In genomic region chr9:62166621-62167020, GRCm38 (mm10) we compare ENCODE assay signal across 21 mouse cellular contexts. TPM values are rescaled to one million over a fixed set of nuclear protein-coding genes. Genes with fewer than 3 reads are reported as not detected.
DNase-seq lines count a peak whose midpoint lies in the region; ATAC-seq lines count a peak whose summit lies in the region.
"Had no signal": no experiment of that assay in that cellular context is flagged by ENCODE, and none has a peak within 500 bp of the region (broad histone marks: within the 10 kb centered on the region; RNA-seq: fewer than 3 reads in every experiment).

No protein-coding gene starts in this region.

- H3K4me3 ChIP-seq in hindbrain, embryonic 10.5 days = no peak overlapping the region
- H3K4me3 ChIP-seq in hindbrain, embryonic 14.5 days (replicated peaks; ENCODE audit: low read length) = no peak overlapping the region
- H3K4me3 ChIP-seq in neural tube, embryonic 11.5 days (ENCODE audit: low read depth, low read length) = no peak overlapping the region
- no peak overlapping the region for H3K4me3 ChIP-seq in hindbrain, embryonic 13.5 days
- H3K4me3 ChIP-seq: layer of hippocampus, adult 2 months; liver, embryonic 13.5 days; stomach, embryonic 15.5 days had no signal

- H3K27ac ChIP-seq in hindbrain, embryonic 10.5 days = peak overlapping the region; percentile 79
- H3K27ac ChIP-seq in hindbrain, embryonic 14.5 days = no peak overlapping the region
- 0 out of 2 replicates have a peak overlapping the region, but pooled peaks have one; percentile 39 for H3K27ac ChIP-seq in neural tube, embryonic 11.5 days (ENCODE audit: low read depth, low read length)
- peak overlapping the region; percentile 66 for H3K27ac ChIP-seq in hindbrain, embryonic 13.5 days
- H3K27ac ChIP-seq: layer of hippocampus, adult 2 months; liver, embryonic 13.5 days; stomach, embryonic 15.5 days had no signal

- H3K4me1 ChIP-seq in hindbrain, embryonic 10.5 days (replicated peaks) = peaks cover 55% of the 10 kb centered on the region
- peaks cover 5% of the 10 kb centered on the region; the same call in 1 of the 2 replicates for H3K4me1 ChIP-seq in hindbrain, embryonic 14.5 days (replicated peaks; ENCODE audit: control insufficient read depth, insufficient read depth, low read length)
- H3K4me1 ChIP-seq in neural tube, embryonic 11.5 days (ENCODE audit: control insufficient read depth, insufficient read depth, low read length) = peaks cover 5% of the 10 kb centered on the region; the same call in 1 of the 2 replicates
- peaks cover 24% of the 10 kb centered on the region for H3K4me1 ChIP-seq in hindbrain, embryonic 13.5 days (replicated peaks)
- H3K4me1 ChIP-seq: liver, embryonic 13.5 days; stomach, embryonic 15.5 days had no signal

- no peak overlapping the region for H3K9ac ChIP-seq in hindbrain, embryonic 14.5 days
- no peak overlapping the region for H3K9ac ChIP-seq in neural tube, embryonic 11.5 days (ENCODE audit: low read length)
- no peak overlapping the region for H3K9ac ChIP-seq in hindbrain, embryonic 13.5 days
- H3K9ac ChIP-seq: liver, embryonic 13.5 days; lung, embryonic 14.5 days; stomach, embryonic 15.5 days had no signal

- H3K27me3 ChIP-seq in hindbrain, embryonic 10.5 days (ENCODE audit: insufficient read depth, poor library complexity, severe bottlenecking) = 0 out of 2 replicates have a peak, but pooled peaks cover 2% of the 10 kb centered on the region
- H3K27me3 ChIP-seq in hindbrain, embryonic 14.5 days (ENCODE audit: control insufficient read depth, insufficient read depth, low read length) = no peaks in the 10 kb centered on the region
- no peaks in the 10 kb centered on the region for H3K27me3 ChIP-seq in neural tube, embryonic 11.5 days (ENCODE audit: control insufficient read depth, insufficient read depth, low read length)
- H3K27me3 ChIP-seq in hindbrain, embryonic 13.5 days = no peaks in the 10 kb centered on the region
- H3K27me3 ChIP-seq: liver, embryonic 13.5 days; stomach, embryonic 15.5 days had no signal

- WGBS in hindbrain, embryonic 10.5 days = 55% methylated on average over 5 of the region's 5 CpGs
- 38% methylated on average over 5 of the region's 5 CpGs for WGBS in hindbrain, embryonic 14.5 days
- WGBS in neural tube, embryonic 11.5 days = 55% methylated on average over 5 of the region's 5 CpGs
- 47% methylated on average over 5 of the region's 5 CpGs for WGBS in hindbrain, embryonic 13.5 days

- H3K4me2 ChIP-seq in hindbrain, embryonic 14.5 days (replicated peaks) = no peak overlapping the region
- no peak overlapping the region for H3K4me2 ChIP-seq in neural tube, embryonic 11.5 days (ENCODE audit: low read depth)
- H3K4me2 ChIP-seq in hindbrain, embryonic 13.5 days = no peak overlapping the region
- H3K4me2 ChIP-seq: heart, embryonic 11.5 days; liver, embryonic 13.5 days; lung, embryonic 14.5 days; stomach, embryonic 15.5 days had no signal

- ATAC-seq in hindbrain, embryonic 14.5 days (ENCODE audit: low FRiP score) = no peak
- ATAC-seq in neural tube, embryonic 11.5 days (ENCODE audit: insufficient read depth, low FRiP score, low TSS enrichment) = no peak
- ATAC-seq in hindbrain, embryonic 13.5 days (ENCODE audit: low FRiP score) = no peak
- ATAC-seq: forebrain, embryonic 14.5 days had no signal

- no peak for DNase-seq in hindbrain, embryonic 10.5 days (ENCODE audit: low spot score)
- DNase-seq in hindbrain, embryonic 14.5 days (ENCODE audit: low spot score) = no peak
- DNase-seq in neural tube, embryonic 11.5 days (ENCODE audit: low spot score) = no peak
- DNase-seq in neural tube, embryonic 10.5 days (ENCODE audit: extremely low spot score, low spot score) = no peak
- peak; percentile 40 for DNase-seq in retina, embryonic 14.5 days (ENCODE audit: low spot score)
- no peak for DNase-seq in c-Kit-positive CD71-positive TER-119-positive erythroid progenitor cells, embryonic 14.5 days (ENCODE audit: low spot score)
- DNase-seq in liver = no peak
- DNase-seq: cerebellum, adult 8-10 months; heart, postnatal 10 days; kidney, adult 2 months; kidney, postnatal 10 days; liver, embryonic 13.5 days; lung, embryonic 14.5 days; lung, postnatal 4 days; thymus, adult 18-20 months; thymus, postnatal 4 days had no signal

- no peaks in the 10 kb centered on the region for H3K9me3 ChIP-seq in hindbrain, embryonic 10.5 days
- H3K9me3 ChIP-seq in hindbrain, embryonic 14.5 days (ENCODE audit: control insufficient read depth, low read length) = no peaks in the 10 kb centered on the region
- H3K9me3 ChIP-seq in neural tube, embryonic 11.5 days (ENCODE audit: control insufficient read depth, low read length) = no peaks in the 10 kb centered on the region
- no peaks in the 10 kb centered on the region for H3K9me3 ChIP-seq in hindbrain, embryonic 13.5 days
- H3K9me3 ChIP-seq: liver, embryonic 13.5 days; stomach, embryonic 15.5 days had no signal

- H3K36me3 ChIP-seq in hindbrain, embryonic 10.5 days = no peaks in the 10 kb centered on the region
- no peaks in the 10 kb centered on the region for H3K36me3 ChIP-seq in hindbrain, embryonic 14.5 days (replicated peaks; ENCODE audit: control insufficient read depth, insufficient read depth)
- H3K36me3 ChIP-seq in neural tube, embryonic 11.5 days (ENCODE audit: control insufficient read depth, insufficient read depth, low read length) = no peaks in the 10 kb centered on the region
- no peaks in the 10 kb centered on the region for H3K36me3 ChIP-seq in hindbrain, embryonic 13.5 days
- H3K36me3 ChIP-seq: liver, embryonic 13.5 days; stomach, embryonic 15.5 days had no signal

RNA-seq across cellular contexts. Expression of gene Glce, which starts 44.2 kb away (rescaled TPM):
- 16.5 and 19.7 TPM in 2 replicates for polyA plus RNA-seq in hindbrain, embryonic 10.5 days (2016; fragmentation: Nextera tagmentation; extraction: Ambion mirVana)
- 23.5 and 27.5 TPM in 2 replicates for polyA plus RNA-seq in hindbrain, embryonic 14.5 days (2014; fragmentation: Nextera tagmentation; extraction: Ambion mirVana)
- 24.6 and 28.1 TPM in 2 replicates for polyA plus RNA-seq in neural tube, embryonic 11.5 days (2014; fragmentation: Nextera tagmentation; extraction: Ambion mirVana)
- 17.7 and 18.1 TPM in 2 replicates for polyA plus RNA-seq in hindbrain, embryonic 13.5 days (2015; fragmentation: Nextera tagmentation; extraction: Ambion mirVana)
